Mouse (Mus musculus) fibroblast of lung, adult 2 months (primary cell): ENCODE data around the gene Dync1i1.

Experiments
- DNase-seq: peaks from one replicate; pipeline ENCODE4 v3.0.0-alpha.2; 2011; ENCODE audit warnings: low read depth

Gene Dync1i1

DNA sequence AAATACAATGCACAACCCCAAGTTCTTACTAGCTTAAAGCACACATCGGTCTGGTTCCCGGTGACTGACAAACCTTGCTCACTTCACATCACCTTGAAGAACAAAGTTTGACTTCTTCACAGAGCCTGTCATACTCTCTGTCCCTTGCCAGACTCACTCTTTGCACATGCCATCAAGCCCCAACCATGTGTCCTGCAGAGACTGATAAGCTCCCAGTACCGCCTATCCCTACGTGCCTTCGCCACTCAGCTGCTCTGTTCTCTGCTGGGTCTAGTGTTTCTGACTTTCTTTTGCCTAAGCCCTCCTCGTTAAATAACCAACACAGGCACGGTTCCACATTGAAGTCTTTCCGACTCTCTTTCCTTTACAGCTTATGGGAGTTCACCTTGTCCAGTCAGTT is 244.2 kb downstream of the Dync1i1 start:
- no peak for DNase-seq

GRCm38 (mm10) chr6:5976241-5976640 is 250.8 kb downstream of the Dync1i1 start:
- DNase-seq = no peak

DNA sequence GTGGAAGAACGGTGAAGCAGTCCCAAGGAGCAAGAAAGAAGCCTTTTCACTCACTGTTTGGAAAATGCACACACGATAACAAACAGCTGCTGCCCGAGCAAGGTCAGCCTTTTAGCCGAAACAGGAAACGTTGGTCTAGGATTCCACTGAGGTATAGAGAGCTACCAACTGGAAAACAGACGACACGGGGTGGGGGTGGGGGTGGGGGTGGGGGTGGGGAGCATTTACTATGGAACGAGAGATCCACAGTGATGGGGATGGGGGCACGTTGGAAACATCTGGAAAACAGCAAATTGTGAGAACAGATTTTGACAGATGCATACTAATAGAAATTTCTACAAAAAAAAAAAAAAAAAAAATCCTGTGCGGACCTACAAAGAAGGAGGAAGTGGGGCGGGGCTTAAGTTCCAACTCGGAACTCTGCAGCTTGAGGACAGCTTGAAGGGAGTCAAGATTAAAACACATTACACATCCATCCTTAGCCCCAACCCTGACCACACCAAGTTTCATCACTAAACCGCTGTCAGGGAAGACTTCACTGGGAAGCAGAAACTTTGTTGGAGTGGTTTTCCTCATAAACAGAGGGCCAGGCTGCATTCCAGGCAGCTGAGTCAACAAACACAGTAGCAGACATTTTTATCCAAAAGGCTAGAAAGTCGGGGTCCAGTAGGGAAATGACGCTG is 251.9 kb downstream of the Dync1i1 start:
- peak; percentile 71 for DNase-seq

GRCm38 (mm10) chr6:5991243-5991642 is 265.8 kb downstream of the Dync1i1 start:
- no peak for DNase-seq

DNA sequence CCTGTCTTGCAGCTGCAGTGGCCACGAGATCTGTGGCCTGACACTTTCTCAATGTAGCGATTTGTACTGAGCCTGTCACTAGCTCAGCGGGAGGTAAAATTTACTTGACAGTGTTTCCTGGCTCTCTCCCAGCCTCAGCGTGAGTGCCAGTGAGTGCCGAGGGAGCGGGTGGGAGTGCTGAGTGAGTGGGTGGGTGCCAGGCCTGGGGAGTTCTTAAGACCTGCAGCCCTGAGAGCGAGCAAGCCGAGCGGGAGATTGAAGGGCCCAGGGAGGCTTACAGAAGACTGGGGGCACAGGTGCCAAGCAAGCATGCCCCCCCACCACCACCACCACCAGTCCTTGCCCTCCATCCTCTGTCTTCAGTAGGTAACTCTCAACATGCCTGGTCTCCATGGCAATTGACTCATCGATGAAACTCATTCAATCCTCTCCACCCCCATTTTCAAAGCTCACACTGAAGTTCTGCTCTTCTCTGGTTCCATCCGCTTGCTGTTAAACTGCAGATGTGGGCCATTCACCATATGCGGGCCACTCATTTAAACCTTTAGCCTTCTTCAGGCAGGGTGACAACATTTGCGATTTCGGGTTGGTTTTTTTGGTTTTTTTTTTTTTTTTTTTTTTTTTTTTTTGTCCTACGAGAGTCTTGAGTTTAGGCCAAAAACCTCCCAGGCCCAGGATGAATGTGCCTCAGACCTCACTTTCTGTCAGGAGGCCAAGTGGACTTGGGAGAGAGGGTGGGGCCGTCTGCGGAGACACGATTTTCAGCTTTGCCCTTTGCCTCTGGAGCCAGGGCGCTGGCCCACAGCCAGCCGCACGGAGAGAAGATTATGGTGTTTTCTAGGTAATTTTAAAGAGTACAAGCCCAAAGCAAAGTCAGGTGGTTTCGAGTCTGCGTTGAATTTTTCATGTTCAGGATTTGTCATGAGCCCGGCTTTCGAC is 266.6 kb downstream of the Dync1i1 start:
- DNase-seq = peak; percentile 58

- DNase-seq = no peak
Measured at GRCm38 (mm10) chr6:5993056-5993455, 267.6 kb downstream of the Dync1i1 start.

- no peak for DNase-seq
Measured at GRCm38 (mm10) chr6:5997535-5997934, 272.1 kb downstream of the Dync1i1 start.

GRCm38 (mm10) chr6:6002061-6002460 is 276.6 kb downstream of the Dync1i1 start:
- DNase-seq = no peak

- peak; percentile 11 for DNase-seq
Measured at GRCm38 (mm10) chr6:6004756-6005485, 279.5 kb downstream of the Dync1i1 start.

GRCm38 (mm10) chr6:6005762-6006431 is 280.5 kb downstream of the Dync1i1 start:
- peak; percentile 34 for DNase-seq

DNA sequence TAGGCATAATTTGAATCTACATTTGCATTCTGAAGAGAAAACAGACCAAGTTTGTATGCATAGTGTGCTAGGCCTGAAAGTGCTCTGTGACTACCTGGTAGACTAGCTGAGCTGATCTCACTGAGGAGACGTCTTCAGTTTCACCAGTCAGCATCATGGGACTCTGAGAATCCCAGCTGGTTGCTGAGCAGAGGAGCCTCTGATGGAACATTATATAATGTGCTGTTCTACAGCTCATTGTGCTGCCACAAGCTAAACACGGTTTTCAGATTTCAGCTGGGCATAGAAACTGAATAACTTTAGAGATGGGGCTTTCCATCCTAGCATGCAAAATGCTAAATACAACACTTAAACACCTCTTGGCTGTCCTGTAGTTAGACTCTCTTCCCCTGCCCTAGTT is 285.9 kb downstream of the Dync1i1 start:
- no peak for DNase-seq

DNA sequence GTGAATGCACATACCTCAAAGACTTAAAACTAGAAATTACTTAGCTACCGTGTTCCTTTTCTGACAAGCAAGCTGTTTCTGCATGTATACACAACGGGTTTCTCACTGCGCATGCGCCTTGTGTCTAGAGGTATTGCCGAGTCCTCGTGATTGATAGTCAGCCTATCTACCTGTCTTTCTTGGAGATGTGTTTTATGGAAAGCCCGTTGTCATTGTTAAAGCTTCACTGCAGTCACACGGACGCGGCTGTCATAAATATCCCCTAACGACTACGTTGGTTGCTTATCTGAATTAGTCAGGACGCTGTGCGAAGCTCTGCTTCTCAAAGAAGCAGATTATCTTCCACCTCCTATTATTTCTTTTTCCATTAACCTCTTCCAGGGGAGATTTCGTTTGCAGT is 290.2 kb downstream of the Dync1i1 start:
- no peak for DNase-seq

GRCm38 (mm10) chr6:6016931-6017330 is 291.5 kb downstream of the Dync1i1 start:
- DNase-seq = no peak

- DNase-seq = no peak
Measured at GRCm38 (mm10) chr6:6023976-6024375, 298.5 kb downstream of the Dync1i1 start.

DNA sequence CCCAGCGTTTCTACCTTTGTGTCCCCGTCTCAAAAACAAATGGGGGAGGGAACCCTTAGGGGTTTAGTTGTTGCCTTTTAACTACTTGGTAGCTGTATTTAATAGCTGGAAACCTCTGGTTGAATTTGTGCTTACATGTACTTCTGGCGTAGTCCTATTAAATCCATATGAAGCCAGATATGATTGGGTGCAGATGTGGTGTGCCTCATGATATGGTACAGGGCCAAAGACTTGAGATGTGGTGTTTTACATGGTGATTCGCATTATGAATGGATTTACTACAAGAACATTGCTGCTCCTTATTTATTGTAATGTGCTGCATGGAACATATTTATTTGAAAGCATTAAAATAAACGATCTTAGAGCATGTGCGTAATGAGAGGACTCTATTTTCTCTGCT is 302.2 kb downstream of the Dync1i1 start:
- DNase-seq = no peak

DNA sequence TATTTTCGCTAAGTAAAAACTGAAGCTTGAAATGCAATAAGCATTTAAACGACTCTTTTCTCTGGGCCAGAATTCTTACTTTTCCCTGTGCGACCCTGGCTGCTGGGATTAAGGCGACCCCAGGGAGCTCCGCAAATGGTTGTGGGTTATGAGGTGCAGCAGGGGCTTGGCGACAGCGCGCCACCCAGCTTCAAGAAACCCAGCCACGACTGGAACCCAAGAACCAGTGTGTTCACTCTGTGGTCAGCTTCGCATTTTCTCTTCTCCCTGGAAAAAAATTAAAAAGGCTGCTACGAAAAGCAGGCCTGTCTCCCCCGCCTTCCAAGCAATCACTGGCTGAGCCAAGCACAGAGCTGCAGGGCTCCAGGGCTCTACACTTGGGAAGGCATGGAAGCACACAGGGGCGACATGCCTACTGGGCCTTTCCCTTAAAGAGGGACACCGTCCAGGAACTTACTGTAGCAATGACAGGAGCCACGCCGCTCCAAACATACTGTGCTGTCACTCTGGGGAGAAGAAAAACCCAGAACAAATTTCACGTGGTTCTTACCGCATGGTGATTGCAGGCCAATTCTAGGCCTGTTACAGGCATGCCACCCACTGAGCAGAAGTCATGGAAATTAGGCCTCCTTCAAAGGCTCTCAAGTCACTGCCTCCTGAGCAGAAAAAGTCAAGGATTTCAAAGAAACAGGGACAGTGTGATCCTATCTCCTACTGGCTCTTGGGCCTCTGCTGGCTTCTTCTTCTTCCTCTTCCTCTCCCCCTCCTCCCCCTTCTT is 313.5 kb downstream of the Dync1i1 start:
- DNase-seq = no peak

- no peak for DNase-seq
Measured at GRCm38 (mm10) chr6:6046729-6047424, 321.4 kb downstream of the Dync1i1 start.

GRCm38 (mm10) chr6:6052696-6053095 is 327.3 kb downstream of the Dync1i1 start:
- no peak for DNase-seq

DNA sequence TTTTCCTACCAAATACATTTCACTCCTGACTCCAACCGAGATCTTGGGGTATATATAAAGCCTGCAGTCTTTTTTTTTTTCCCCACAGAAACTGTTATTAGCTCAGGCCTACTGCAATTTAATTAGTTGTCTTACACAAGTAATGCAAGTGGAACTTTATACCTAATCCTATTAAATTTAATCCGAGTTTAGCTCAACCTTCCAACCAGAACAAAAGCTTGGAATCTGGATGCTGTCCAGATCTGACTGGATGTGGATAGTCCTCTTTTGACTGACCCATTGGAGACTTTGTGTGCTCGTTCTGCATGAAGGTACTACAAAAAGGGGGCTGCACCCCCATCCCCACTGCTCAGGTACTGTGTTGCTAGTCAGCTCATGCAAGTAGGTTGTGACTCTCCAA is 328.5 kb downstream of the Dync1i1 start:
- DNase-seq = no peak

DNA sequence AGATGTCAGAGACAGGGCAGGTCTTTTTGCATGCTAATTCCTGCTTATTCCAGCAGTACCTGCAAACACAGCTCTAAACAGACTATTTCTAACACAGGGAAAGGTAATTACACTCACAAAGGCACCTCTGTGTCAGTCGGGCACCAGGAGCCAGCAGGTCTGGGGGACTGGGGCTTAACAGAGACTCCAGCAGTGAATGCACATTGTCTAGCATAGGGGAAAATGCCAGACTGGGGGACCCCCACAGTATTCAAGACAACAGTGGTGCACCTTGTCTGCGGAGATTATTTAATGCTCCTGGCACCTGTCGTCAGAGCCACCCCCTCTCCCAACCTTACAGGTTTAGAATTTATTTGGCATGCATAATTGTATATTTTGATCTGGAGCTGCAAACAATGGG is 333.1 kb downstream of the Dync1i1 start:
- no peak for DNase-seq

DNA sequence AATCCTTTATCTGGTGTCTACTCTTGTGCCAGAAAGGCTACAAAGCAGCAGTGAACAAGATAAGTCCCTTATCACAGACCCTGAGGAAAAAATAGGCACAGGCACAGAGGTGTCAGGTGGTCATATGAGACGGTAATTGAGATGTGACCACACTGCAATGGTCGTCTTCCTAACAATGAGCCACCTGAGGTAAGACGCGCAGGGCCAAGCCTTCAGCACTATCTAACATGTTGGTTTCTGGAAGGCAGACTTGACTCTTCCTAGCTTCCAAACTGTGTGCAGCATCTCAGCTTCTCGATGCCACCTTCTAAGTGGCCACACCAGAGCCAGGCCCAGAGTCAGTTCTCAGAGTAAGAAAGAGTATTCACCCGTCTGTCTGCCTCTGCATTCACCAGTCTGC is 341.8 kb downstream of the Dync1i1 start:
- DNase-seq = no peak
